Mouse (Mus musculus) liver (tissue): ENCODE results near the gene Ccdc171.
"Not testable (repeated sequence)": the region's sequence is repeated elsewhere in the genome, so short reads cannot be mapped to it uniquely, and the experiment has no call there.

Source experiments
- DNase-seq: peaks from one replicate; pipeline ENCODE4 v3.0.0-alpha.2; 2020; ENCODE audit warnings: mixed read lengths

Gene Ccdc171

DNA sequence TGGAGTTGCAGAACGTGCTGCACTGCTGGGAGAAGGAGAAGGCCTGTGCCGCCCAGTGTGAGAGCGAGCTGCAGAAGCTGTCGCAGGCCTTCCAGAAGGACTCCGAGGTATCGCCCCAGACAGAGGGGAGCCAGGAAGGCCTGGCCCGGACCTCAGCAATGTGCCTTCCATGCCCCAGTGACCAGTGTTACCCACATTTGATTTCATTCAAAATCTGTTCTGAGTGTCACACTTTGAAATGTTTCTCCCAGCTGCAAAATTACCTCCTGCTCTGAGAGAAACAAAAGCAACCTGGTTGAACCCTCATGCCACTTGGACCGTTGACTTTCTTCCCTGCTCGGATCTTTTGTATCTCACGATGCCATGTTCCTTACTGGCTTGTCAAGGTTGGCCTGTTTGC, 133.1 kb downstream of the Ccdc171 start:
- DNase-seq, result no peak

DNA sequence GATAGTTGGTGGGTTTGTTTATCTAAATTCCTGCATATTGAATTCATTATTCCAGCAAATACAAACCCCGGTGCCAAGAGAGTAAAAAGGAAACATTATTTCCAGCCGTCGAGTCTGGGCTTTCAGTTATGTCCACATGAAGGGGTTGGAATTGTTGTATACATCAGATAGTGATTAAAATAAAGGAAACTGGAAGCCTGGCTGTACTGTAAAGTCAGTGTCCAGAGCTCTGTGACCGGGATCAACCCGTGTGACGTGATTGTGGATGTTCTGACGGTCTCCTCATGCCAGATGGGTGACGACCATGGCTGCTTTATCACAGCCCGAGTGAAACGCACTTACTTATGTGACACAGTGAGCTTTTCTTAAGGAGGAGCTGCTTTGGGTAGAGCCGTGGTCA, 134.1 kb downstream of the Ccdc171 start:
- DNase-seq, result no peak

DNA sequence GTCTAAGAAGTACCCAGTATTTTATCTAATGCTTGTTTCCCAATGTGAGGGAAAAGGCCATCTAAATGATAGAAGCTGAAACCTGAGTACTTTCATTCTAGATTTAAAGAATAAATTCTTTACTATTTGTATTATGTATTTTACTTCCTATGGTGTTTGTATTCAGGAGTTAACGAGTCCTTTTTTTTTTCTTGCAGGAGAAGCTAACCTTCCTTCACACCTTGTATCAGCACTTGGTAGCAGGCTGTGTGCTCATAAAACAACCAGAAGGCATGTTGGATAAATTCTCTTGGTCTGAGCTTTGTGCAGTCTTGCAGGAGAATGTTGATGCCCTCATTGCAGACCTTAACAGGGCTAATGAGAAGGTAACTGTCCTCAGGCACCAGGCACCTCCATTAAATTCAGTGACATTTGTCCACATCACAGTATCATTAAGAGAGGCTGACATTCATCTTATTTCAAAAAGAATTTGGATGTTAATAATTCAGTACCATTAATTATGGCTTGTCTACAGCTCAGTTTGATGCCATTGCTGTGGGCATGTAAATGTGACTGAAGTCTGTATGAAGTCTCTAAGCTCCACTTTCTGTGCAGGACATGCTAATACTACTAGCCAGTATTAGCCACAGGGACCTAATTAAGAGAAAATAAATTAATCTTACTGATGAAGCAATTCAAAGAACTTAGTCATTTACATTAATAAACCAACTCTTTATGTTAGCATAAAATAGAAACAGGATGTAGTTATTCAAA, 136.3 kb downstream of the Ccdc171 start:
- no peak for DNase-seq

DNA sequence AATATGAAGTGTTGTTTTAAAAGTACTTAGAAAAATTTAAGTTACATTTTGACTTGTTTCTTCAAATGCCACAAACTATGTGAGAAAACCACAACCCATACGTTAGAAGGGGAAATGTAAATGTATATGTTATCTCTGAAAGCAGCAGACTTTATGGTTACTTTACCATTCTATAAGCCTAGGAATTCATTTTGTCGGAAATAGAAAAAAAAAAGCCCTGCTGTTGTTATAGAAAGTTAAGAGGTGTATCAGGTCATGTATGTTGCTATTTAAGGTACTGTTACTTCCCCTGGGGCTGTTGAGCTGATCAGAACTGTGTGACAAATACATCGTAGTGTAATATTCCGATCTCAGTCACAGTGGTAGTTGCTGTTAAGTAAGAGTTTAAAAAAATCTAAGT, 137.0 kb downstream of the Ccdc171 start:
- DNase-seq, result no peak

DNA sequence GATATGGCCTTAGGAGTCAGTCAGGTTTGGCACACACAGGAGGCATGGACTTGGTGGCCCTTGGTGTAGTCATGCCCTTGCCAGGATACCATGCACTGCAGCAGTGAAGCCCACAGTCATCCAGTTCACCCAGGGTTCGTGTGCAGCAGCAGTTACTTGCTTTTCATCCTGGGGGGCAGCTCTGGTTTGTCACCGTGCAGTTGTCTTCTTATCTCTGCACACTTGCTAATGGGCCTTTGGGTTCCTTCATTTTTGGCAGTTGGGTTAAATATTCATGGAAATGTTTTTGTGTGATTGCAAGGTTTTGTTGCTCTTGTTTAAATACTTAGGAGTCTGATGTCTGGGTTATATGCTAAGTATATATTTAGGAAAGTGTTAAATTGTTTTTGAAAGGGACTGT, 144.2 kb downstream of the Ccdc171 start:
- no peak for DNase-seq

DNA sequence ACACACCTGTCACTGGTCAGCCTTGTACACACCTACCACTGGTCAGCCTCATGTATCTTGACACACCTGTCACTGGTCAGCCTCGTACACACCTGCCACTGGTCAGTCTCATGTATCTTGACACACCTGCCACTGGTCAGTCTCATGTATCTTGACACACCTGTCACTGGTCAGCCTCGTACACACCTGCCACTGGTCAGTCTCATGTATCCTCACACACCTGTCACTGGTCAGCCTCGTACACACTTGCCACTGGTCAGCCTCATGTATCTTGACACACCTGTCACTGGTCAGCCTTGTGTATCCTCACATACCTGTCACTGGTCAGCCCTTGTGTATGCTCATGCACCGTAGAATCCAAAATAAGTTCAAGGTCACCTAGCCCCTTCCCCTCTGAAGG, 150.0 kb downstream of the Ccdc171 start:
- not testable (repeated sequence) for DNase-seq

DNA sequence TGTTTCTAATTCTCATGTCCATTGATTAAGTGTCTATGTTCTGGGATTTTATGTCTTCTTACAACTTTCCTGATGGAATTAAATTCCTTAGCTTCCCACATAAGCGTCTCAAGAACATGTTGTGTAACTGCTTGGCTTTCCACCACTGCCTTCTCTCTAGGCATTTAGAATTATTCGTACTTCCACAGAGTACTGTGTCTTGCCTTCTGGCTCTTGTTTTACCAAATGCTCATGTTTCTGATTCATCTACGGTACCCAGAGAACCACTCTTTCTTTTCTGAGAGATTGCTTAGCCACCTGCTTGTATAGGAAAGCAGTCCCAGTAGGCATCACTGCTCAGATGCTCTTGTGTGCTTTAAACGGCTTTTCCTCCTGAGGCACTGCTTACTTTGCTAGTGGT, 151.1 kb downstream of the Ccdc171 start:
- no peak for DNase-seq

DNA sequence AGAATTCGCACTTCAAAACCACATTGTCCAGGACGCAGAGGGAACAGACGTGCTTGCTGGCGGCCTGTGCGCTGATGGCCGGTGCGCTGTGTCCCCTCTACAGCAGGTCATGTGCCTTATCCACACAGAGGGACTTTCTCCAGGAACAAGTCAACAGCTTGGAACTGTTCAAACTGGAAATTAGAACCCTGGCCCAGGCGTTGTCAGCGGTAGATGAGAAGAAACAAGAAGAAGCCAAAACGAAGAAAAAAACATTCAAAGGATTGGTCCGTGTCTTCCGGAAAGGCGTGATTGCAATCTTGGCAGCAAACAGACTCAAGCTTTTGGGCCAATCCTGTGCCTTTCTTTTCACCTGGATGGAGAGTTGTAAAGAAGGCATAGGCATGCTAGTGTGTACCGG, 155.7 kb downstream of the Ccdc171 start:
- DNase-seq, result no peak

DNA sequence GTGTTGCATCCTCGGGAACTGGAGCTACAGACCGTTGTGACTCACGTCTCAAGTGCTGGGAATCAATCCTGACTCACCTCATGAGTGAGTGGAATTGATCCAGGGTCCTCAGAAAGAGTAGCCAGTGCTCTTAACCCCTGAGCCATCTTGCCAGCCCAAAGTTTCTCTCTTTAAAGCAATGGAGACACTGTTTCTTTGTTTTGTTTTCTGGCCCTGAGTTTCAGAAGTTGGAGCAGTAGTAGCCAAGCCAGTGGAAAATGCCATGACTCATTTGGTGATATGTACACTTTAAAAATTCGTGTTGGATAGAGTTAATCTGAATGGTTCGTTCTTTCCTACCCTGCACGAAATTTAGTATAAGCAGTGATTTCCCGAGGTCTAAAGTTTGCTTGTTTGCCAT, 157.5 kb downstream of the Ccdc171 start:
- DNase-seq, result no peak

DNA sequence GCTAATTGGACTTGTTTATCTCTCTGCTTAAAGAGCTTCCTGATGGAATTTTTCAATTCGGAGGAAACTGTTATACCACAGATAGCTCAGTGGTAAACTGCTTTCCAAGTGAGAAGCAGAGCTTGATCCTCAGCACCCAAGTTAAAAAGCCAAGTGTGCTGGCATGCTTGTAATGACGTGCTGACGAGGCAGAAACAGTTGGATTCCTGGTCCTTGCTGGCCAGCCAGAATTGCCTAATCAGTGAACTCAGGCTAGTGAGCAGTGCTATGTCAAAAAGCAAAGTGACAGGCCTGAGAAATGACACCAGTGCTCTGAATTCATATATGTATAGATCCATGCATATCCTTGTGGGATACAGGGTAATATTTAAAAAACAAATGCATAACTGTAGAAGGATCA, 174.8 kb downstream of the Ccdc171 start:
- no peak for DNase-seq

DNA sequence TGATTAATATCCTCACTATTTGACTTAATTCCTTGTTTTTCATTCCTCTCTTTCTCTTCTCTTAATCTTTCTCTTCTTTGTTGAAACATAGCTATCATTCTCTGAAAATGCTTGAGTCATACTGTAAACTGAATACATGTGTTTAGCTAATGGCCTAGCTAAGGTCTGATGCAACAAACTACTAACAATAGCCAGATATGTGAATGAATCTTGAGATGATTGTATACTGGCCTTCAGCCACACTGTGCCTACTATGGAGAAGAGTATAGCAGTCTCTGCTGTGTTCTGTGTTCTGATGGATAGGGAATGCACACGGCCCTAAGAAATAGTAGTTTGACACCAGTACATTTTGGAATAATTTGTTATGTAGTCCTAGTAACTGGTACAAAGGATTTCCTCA, 191.7 kb downstream of the Ccdc171 start:
- DNase-seq, result no peak

DNA sequence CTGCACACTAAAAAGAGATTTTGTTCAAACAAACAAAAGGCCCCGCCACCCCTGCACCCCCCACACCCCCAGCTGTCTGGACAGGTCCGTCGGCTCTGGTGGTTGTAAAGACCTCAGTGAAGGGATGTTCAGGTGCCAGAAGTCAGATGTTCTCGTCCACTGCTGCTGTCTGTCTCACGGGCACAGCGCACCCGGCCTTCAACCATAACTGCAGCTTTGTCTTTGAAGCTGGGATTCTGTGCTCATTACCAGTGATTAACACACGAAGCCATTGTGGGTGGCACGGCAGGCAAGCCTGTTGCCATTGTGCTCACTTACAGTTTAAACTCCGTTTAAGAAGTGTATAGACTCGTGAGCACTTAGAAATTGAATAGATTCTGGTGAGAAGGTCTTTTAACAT, 194.5 kb downstream of the Ccdc171 start:
- no peak for DNase-seq

DNA sequence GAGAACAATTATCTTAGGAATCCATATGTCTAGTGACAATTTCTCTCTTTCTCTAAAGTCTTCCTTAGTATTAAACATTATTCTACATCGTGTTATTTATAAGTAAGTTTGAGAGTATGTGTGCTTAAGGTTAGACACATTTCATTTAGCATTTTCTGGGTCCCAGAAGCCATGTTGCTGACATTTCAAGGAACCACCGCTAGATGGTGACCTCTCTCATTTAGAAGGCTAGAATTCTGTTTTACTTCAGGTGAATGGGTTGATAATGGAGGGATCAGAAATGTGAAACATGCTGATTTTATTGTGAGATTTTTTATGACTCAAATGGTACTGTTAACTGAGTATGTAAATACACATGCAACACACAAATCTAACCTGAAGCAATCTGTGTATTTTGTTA, 199.8 kb downstream of the Ccdc171 start:
- DNase-seq, result no peak

DNA sequence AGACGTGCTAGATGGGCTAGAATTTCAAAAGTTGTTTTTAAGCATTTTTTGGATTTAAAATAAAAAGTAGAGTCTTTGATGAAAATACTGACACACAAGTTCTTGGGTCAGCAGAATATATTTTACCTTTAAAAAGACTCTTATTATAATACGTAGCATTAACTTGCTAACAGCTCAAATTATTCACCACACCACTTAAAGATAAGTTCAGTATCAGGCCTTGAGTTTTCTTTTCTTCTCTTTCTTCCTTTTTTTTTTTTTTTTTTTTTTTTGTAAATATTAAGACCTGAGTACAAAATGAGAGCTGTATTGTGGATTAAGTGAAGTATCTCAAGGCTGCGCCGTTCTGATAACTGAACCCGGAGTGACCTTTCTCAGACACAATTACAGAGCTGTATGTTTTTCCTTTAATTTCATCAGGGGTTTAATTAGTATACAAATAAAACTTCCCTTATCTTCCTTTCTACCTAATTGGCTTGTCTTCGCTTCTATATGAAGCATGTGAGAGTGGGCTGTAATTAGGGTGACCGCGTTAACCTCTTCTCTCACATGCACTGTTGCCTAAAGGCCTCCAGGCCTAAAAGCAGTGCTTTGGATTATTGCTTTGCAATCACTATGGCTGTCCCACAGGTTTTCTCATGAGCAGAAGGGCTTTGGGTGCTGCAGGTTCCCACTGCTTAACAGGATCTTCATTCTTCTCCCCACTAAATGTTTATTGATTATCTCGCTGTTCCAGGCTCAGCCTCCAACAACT, 214.0 kb downstream of the Ccdc171 start:
- no peak for DNase-seq

DNA sequence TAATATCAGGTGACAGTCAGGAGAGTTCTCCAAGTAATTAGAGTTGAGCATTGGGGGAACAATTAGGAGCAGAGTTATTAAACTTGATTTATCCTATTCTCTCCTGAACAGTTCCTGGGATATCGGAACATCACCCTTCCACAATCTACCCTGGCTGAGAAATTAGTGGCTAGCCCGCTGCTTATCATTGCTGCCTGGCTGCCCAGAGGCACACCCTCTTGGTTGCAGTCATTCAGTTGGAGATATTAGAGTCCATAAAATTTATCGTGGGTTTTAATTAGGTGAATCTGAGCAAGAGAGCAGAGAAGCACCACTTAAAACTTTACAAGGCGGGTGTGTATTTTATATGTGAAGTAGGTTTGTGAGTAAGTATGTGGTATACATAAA, 214.5 kb downstream of the Ccdc171 start:
- DNase-seq, result no peak

DNA sequence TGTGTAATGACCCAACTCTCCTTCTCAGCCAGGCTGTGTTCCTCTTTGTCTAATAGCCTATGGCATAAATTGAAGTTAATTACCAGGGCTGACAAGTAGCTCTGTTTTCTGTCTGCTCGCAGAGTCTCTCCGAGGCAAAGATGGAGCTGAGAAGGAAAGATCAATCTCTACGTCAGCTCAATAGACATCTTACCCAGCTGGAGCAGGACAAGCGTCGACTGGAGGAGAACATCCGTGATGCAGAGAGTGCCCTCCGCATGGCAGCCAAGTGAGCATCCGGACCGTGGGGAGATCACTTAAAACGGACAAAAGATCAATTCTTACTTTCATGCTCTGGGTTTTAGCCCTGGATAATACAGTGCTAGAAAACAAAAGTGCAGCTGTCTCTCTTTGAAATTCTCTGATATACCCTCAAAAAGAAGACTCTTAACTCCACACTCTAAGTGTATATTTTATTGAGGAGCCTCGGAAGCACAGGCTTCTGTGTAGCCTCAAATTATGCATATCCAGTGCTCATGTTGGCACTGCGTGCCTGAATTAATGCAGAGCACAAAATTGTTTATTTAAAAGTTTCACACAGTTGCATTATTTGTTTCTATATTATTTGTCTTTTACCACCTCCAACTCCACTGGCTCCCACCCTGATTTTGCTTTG, 217.6 kb downstream of the Ccdc171 start:
- no peak for DNase-seq

DNA sequence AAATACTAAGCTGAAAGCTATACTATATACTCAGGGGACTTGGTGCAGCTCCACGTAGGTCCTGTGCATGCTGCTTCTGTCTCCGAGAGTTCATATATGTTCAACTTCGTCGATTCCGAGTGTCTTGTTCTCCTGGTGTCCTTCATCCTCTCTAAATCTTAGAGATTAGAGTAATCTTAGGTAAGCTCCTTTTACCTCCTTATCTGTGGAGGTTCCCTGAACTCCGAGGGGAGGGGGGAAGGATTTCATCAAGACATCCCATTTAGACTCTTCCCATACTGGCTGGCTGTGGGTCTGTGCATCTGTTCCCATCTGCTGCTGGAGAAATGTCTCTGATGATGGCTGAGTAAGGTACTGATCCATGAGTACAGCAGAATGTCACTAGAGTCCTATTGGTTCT, 249.8 kb downstream of the Ccdc171 start:
- DNase-seq, result no peak

DNA sequence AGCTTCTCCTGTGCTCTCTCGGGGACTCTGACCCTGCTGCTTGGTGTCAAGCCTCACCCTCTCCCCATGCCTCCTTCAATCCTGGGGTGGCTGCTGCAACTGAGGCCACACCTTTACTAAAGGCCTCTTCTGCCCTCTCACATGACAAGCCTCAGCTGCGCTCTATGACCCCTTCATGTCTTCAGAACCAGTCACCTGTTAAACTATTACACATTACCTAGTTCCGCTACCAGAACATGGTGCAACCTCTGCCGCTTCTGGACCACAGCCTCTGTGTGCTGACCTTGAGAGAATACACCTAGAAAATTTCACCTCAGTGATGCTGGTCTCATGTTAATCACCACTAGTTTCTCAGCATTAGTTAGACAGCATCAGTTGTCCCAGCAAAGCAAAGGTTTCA, 254.7 kb downstream of the Ccdc171 start:
- DNase-seq, result no peak

DNA sequence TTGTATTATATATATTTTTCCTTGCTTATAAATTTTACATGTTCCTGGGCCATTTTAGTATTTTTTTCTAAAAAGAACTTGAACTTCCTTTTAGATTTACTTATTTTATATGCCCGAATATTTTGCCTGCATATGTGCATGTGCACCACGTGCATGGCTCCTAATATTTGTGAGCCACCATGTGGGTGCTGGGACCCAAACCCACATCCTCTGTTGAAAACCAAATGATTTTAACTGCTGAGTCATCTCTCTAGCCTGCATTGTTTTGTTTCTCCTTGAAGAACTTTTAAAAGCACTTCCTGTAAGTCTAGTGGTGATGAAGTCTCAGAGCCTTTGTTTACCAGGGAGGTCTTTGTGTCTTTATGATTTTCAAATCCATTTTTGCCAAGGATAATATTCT, 259.8 kb downstream of the Ccdc171 start:
- DNase-seq, result no peak

DNA sequence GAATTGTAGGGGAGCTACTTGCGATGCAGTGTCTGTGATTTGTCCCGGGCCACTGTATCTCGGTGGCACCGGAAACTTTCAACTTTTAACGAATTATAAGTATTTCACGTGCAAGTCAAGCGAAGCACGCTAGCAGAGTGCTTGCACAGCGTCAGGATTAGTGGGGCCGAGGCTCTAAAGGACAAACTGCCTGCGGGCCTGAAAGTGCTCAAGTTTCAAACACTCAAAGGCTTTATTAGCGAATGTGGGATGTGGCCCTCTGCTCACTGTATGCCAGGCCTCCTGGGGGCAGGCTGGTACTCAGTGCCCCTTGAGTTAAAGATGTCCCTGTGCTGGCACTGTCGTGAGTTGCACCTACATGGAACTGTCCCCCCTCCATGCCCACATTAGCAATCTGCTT, 266.5 kb downstream of the Ccdc171 start:
- DNase-seq, result no peak

DNA sequence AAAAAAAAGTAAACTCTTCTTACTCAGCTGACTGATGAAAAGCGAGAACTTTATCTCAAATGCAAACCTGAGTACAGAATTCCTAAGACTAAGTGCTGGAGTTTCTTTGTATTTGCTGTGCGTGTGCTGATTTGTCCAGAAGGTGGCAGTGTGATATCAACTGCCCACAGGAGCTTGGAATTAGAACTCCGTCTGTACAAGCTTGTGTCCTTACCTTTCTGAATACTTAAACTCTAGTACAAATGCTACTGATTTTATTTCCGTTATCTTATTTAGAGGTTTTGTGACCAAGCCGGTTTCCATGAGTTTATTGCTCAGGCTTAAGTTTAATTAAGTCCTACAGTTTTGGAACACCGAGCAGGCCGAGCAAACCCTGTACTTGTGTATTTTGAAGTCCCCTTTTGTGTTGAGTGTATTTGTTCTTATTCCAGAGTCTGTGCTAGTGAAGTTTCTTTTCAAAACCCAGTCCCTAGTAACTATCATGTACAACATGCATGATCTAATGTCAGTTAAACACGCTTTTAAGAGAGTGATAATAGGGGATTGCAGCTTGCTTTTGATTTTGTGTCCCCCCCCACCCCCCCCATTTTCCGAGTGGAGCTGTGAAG, 269.1 kb downstream of the Ccdc171 start:
- DNase-seq, result peak; percentile 19

DNA sequence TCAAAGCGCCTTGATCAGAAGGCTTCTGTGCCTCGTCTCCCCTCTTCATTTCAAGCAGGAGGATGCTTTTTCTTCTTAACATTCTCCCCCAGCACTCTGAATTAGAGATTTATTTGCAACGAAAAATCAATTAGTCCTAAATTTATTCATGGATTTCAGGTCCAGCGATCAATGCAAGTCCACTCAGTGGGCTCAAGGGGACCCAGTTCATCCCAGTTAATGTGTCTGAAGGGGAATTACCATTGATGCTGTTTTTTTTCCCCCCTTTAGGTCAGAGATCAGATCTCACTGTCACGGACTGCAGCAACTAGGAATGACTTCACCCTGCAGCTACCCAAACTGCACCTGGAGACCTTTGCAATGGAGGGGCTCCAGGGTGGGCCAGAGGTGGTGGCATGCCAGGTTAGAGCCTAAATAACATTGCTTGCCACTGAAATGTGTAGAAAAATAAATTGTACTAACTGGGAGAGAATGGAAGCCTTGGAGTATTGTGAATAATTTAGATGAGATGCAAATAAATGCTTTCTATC, 269.6 kb downstream of the Ccdc171 start:
- no peak for DNase-seq

DNA sequence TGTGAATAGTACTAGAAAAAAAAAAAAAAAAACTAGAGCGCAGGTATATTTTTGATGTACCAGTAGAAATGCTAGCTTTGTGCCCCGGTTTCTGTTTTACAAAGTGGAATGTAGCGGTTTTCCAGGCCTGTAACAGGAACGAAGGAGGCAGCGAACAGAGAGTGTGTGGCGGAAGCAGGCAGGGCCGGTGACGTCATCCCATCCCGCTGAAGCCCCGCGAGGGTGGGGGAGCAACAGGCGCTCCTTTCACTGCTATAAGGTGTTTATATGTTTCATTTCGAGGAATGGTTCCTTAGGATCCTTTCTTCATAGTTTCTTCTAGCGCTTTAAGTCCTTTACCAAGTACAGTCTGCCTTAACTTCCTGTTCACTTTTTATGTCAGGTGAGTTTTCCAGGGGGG, 272.6 kb downstream of the Ccdc171 start:
- peak; percentile 7 for DNase-seq
